ENCODE assay signal across 7 mouse cellular contexts in the genomic region with DNA sequence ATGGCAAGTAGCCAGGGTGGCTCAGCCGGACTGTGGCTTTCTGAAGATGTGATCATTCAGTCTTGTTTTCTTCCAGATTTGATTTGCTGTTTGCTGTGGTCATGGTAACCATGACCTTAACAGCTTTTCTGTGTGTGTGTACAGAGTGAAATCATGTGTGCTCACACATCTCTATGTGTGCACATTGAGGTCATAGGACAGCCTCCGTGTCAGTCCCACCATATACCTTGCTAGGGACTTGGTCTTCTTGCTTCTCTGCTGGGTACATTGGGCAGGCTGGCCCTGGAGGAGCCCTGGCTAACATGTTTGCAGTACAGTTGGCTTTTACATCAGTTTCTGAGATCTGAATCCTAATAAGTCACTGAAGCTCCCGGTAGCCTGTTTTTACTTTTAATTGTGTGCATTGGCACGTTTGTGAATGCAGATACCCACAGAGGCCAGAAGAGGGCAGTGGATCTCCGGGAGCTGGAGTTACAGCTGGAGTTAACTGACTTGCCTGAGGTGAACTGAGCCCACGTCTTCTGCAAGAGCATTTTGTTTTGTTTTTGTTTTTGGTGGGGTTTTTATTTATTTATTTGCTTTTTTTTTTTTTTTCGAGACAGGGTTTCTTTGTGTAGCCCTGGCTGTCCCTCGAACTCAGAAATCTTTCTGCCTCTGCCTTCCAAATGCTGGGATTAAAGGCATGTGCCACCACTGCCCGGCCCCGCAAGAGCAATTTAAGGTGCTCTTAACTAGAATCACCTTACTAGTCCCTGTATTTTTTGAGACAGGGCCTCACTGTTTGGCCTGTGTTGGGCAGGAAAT. TPM values are rescaled to one million over a fixed set of nuclear protein-coding genes. Genes with fewer than 3 reads are reported as not detected.
DNase-seq lines count a peak whose midpoint lies in the region; ATAC-seq and TF ChIP-seq lines count a peak whose summit lies in the region.

No protein-coding gene starts in this region.

- TF ChIP-seq CTCF in brain, embryonic 14.5 days (IDR thresholded peaks at IDR 0.05; ENCODE audit: borderline replicate concordance, extremely low read depth, insufficient read depth, insufficient read length): peak; percentile 73; the same call in 1 of the 2 replicates
- TF ChIP-seq CTCF in liver, adult 2 months (IDR thresholded peaks at IDR 0.05; ENCODE audit: low read depth, low read length): peak; percentile 81

- no peak overlapping the region for H3K9ac ChIP-seq in midbrain, embryonic 14.5 days (replicated peaks; ENCODE audit: low read length)
- no peak overlapping the region for H3K9ac ChIP-seq in midbrain, embryonic 16.5 days (ENCODE audit: low read depth, low read length)
- H3K9ac ChIP-seq in liver, adult 2 months (ENCODE audit: low read depth, low read length): peak overlapping the region; percentile 65; the same call in 1 of the 2 replicates

- no peak for TF ChIP-seq POLR2A in brain, embryonic 14.5 days (IDR thresholded peaks at IDR 0.05; ENCODE audit: borderline replicate concordance, extremely low read depth, insufficient read depth, insufficient read length, poor library complexity, severe bottlenecking)
- no peak for TF ChIP-seq POLR2A in liver, adult 2 months (IDR thresholded peaks at IDR 0.05; ENCODE audit: extremely low read depth, insufficient read depth, low read length)

- H3K36me3 ChIP-seq in midbrain, embryonic 14.5 days (ENCODE audit: control insufficient read depth, insufficient read depth, low read length): no peaks in the 10 kb centered on the region
- H3K36me3 ChIP-seq in midbrain, embryonic 16.5 days (ENCODE audit: control insufficient read depth, insufficient read depth, low read length): no peaks in the 10 kb centered on the region
- peaks cover 6% of the 10 kb centered on the region for H3K36me3 ChIP-seq in liver, adult 2 months (ENCODE audit: control insufficient read depth, insufficient read depth, low read length)

- H3K4me1 ChIP-seq in midbrain, embryonic 14.5 days (ENCODE audit: control insufficient read depth, insufficient read depth, low read length): no peaks in the 10 kb centered on the region
- H3K4me1 ChIP-seq in midbrain, embryonic 16.5 days (ENCODE audit: control insufficient read depth, insufficient read depth, low read length): no peaks in the 10 kb centered on the region
- peaks cover 2% of the 10 kb centered on the region for H3K4me1 ChIP-seq in liver, adult 2 months (ENCODE audit: control insufficient read depth, insufficient read depth, low read length)

- no peaks in the 10 kb centered on the region for H3K79me2 ChIP-seq in liver, adult 2 months (ENCODE audit: control insufficient read depth, insufficient read depth, low read length)

- DNase-seq in midbrain, embryonic 14.5 days: peak; percentile 64
- peak; percentile 17 for DNase-seq in MN1 (ENCODE audit: low spot score)
- DNase-seq in brain, embryonic 14.5 days (ENCODE audit: low read depth): peak; percentile 64
- peak; percentile 61 for DNase-seq in liver, adult 2 months (ENCODE audit: extremely low read depth, low read depth, low spot score)
- DNase-seq in right cerebral cortex, postnatal 14 days: peak; percentile 22

- no peak for ATAC-seq in midbrain, embryonic 14.5 days (ENCODE audit: low FRiP score, low TSS enrichment)
- no peak for ATAC-seq in midbrain, embryonic 16.5 days
- ATAC-seq in granulocyte monocyte progenitor cell, adult 5-6 weeks (replicated peaks; ENCODE audit: poor library complexity, severe bottlenecking): peak; percentile 73

- H3K4me3 ChIP-seq in midbrain, embryonic 14.5 days (replicated peaks; ENCODE audit: low read depth, low read length): no peak overlapping the region
- no peak overlapping the region for H3K4me3 ChIP-seq in midbrain, embryonic 16.5 days (ENCODE audit: low read depth, low read length)
- H3K4me3 ChIP-seq in liver, adult 2 months (ENCODE audit: insufficient read depth, low read depth, low read length): no peak overlapping the region; the same call in 1 of the 2 replicates

- H3K27me3 ChIP-seq in midbrain, embryonic 14.5 days (ENCODE audit: control insufficient read depth, insufficient read depth, low read length): no peaks in the 10 kb centered on the region
- no peaks in the 10 kb centered on the region for H3K27me3 ChIP-seq in midbrain, embryonic 16.5 days (ENCODE audit: control insufficient read depth, insufficient read depth, low read depth, low read length)
- H3K27me3 ChIP-seq in liver, adult 2 months (ENCODE audit: control insufficient read depth, insufficient read depth, low read length): no peaks in the 10 kb centered on the region

- H3K27ac ChIP-seq in midbrain, embryonic 14.5 days (replicated peaks; ENCODE audit: low read depth, low read length): no peak overlapping the region
- H3K27ac ChIP-seq in midbrain, embryonic 16.5 days (ENCODE audit: low read length): no peak overlapping the region
- no peak overlapping the region for H3K27ac ChIP-seq in liver, adult 2 months (replicated peaks; ENCODE audit: insufficient read depth, low read depth, low read length)

- no peaks in the 10 kb centered on the region for H3K9me3 ChIP-seq in midbrain, embryonic 14.5 days (ENCODE audit: control insufficient read depth, low read length)
- no peaks in the 10 kb centered on the region for H3K9me3 ChIP-seq in midbrain, embryonic 16.5 days (replicated peaks; ENCODE audit: control insufficient read depth, low read length, poor library complexity, severe bottlenecking)

- 56% methylated on average over 10 of the region's 10 CpGs for WGBS in midbrain, embryonic 14.5 days
- 55% methylated on average over 10 of the region's 10 CpGs for WGBS in midbrain, embryonic 16.5 days
- 36% methylated on average over 10 of the region's 10 CpGs for WGBS in liver, adult 2 months

- no peak overlapping the region for H3K4me2 ChIP-seq in midbrain, embryonic 14.5 days (ENCODE audit: low read length)
- H3K4me2 ChIP-seq in midbrain, embryonic 16.5 days (ENCODE audit: low read length): no peak overlapping the region

RNA-seq across cellular contexts. Expression of a gene that starts 38.0 kb away (rescaled TPM):
- polyA plus RNA-seq in midbrain, embryonic 14.5 days (2014; fragmentation: Nextera tagmentation; extraction: Ambion mirVana): 9.2 and 12.7 TPM in 2 replicates
- 10.4 and 12.7 TPM in 2 replicates for polyA plus RNA-seq in midbrain, embryonic 16.5 days (2015; fragmentation: Nextera tagmentation; extraction: Ambion mirVana)
- polyA plus RNA-seq in brain, embryonic 14.5 days (2012; rRNA removed): 12.4 and 13.5 TPM in 2 replicates
- total RNA-seq in granulocyte monocyte progenitor cell, adult 5-6 weeks (2014; fragmentation: Nextera tagmentation): 85.9 and 104 TPM in 2 replicates
- total RNA-seq in granulocyte monocyte progenitor cell, adult 5-6 weeks (2017): 95.3 and 97.5 TPM in 2 replicates
- 10.4 and 12.1 TPM in 2 replicates for total RNA-seq in liver, adult 2 months (2014; rRNA removed)
- 3.0 and 4.1 TPM in 2 replicates for polyA plus RNA-seq in liver, adult 2 months (2012; rRNA removed)

RNA-seq across cellular contexts. Expression of a gene that starts 46.4 kb away (rescaled TPM):
- polyA plus RNA-seq in midbrain, embryonic 14.5 days (2014; fragmentation: Nextera tagmentation; extraction: Ambion mirVana): 5.9 and 7.1 TPM in 2 replicates
- 4.3 and 5.1 TPM in 2 replicates for polyA plus RNA-seq in midbrain, embryonic 16.5 days (2015; fragmentation: Nextera tagmentation; extraction: Ambion mirVana)
- polyA plus RNA-seq in brain, embryonic 14.5 days (2012; rRNA removed): 9.4 and 10.8 TPM in 2 replicates
- 29.5 and 45.3 TPM in 2 replicates for total RNA-seq in granulocyte monocyte progenitor cell, adult 5-6 weeks (2014; fragmentation: Nextera tagmentation)
- 34.5 and 37.3 TPM in 2 replicates for total RNA-seq in granulocyte monocyte progenitor cell, adult 5-6 weeks (2017)
- total RNA-seq in liver, adult 2 months (2014; rRNA removed): 1.1 TPM in 2 replicates
- polyA plus RNA-seq in liver, adult 2 months (2012; rRNA removed): 0.12 and 0.15 TPM in 2 replicates

RNA-seq across cellular contexts. Expression of a gene that starts 49.9 kb away (rescaled TPM):
- polyA plus RNA-seq in midbrain, embryonic 14.5 days (2014; fragmentation: Nextera tagmentation; extraction: Ambion mirVana): 18.1 and 21.4 TPM in 2 replicates
- 11.7 and 13.2 TPM in 2 replicates for polyA plus RNA-seq in midbrain, embryonic 16.5 days (2015; fragmentation: Nextera tagmentation; extraction: Ambion mirVana)
- 33.2 and 33.7 TPM in 2 replicates for polyA plus RNA-seq in brain, embryonic 14.5 days (2012; rRNA removed)
- 79.4 and 102 TPM in 2 replicates for total RNA-seq in granulocyte monocyte progenitor cell, adult 5-6 weeks (2014; fragmentation: Nextera tagmentation)
- total RNA-seq in granulocyte monocyte progenitor cell, adult 5-6 weeks (2017): 81.6 and 97.8 TPM in 2 replicates
- total RNA-seq in liver, adult 2 months (2014; rRNA removed): 14.5 and 17.1 TPM in 2 replicates
- polyA plus RNA-seq in liver, adult 2 months (2012; rRNA removed): 2.5 and 2.7 TPM in 2 replicates
